ENCODE assay signal across 16 mouse cellular contexts in genomic region chr5:140408801-140409200, GRCm38 (mm10). TPM values are rescaled to one million over a fixed set of nuclear protein-coding genes. Genes with fewer than 3 reads are reported as not detected.
"Had no signal": no experiment of that assay in that cellular context is flagged by ENCODE, and none has a peak within 500 bp of the region (broad histone marks: within the 10 kb centered on the region; RNA-seq: fewer than 3 reads in every experiment).

No protein-coding gene starts in this region.

- H3K9me3 ChIP-seq: midbrain, embryonic 10.5 days; midbrain, embryonic 15.5 days; neural tube, embryonic 13.5 days; stomach, embryonic 15.5 days had no signal

- H3K27ac ChIP-seq: limb, embryonic 13.5 days; liver, embryonic 14.5 days; midbrain, embryonic 10.5 days; midbrain, embryonic 15.5 days; neural tube, embryonic 13.5 days; stomach, embryonic 15.5 days had no signal

- H3K4me3 ChIP-seq: limb, embryonic 13.5 days; midbrain, embryonic 10.5 days; midbrain, embryonic 15.5 days; neural tube, embryonic 13.5 days; stomach, embryonic 15.5 days had no signal

- ATAC-seq: midbrain, embryonic 15.5 days had no signal

- H3K36me3 ChIP-seq: limb, embryonic 13.5 days; midbrain, embryonic 10.5 days; midbrain, embryonic 15.5 days; neural tube, embryonic 13.5 days; stomach, embryonic 15.5 days had no signal

- DNase-seq: kidney, adult 18-20 months; kidney, postnatal 14 days; left cerebral cortex, postnatal 4 days; lung, adult 18-20 months; lung, postnatal 10 days; lung, postnatal 4 days; retina, postnatal 1 day; thymus, postnatal 4 days had no signal

- H3K9ac ChIP-seq: limb, embryonic 13.5 days; liver, embryonic 14.5 days; midbrain, embryonic 15.5 days; neural tube, embryonic 13.5 days; stomach, embryonic 15.5 days had no signal

- H3K4me2 ChIP-seq: limb, embryonic 13.5 days; midbrain, embryonic 15.5 days; neural tube, embryonic 13.5 days; stomach, embryonic 15.5 days had no signal

- H3K4me1 ChIP-seq: midbrain, embryonic 10.5 days; midbrain, embryonic 15.5 days; neural tube, embryonic 13.5 days; stomach, embryonic 15.5 days had no signal

- H3K27me3 ChIP-seq: limb, embryonic 13.5 days; midbrain, embryonic 15.5 days; neural tube, embryonic 13.5 days; stomach, embryonic 15.5 days had no signal

RNA-seq across cellular contexts. Expression of gene Gm4869, which starts 36.6 kb away (rescaled TPM):
- polyA plus RNA-seq: kidney, embryonic 14.5 days; limb, embryonic 13.5 days; liver, adult 2 months; midbrain, embryonic 10.5 days; midbrain, embryonic 15.5 days; neural tube, embryonic 13.5 days; stomach, embryonic 15.5 days had no signal
